Mouse (Mus musculus) spleen, postnatal 4 days (tissue): ENCODE data around the gene Clcn1.

ENCODE experiments used
- DNase-seq, 2 experiments: peaks; one replicate each; pipeline ENCODE4 v3.0.0; 2022; ENCODE audit warnings: low spot score in 2 of 2

Clcn1 gene

GRCm38 (mm10) chr6:42286448-42286847, at the start of gene Clcn1:
Gene Clcn1 (plus strand): TSS chr6:42286685.
- no peak for DNase-seq

DNA sequence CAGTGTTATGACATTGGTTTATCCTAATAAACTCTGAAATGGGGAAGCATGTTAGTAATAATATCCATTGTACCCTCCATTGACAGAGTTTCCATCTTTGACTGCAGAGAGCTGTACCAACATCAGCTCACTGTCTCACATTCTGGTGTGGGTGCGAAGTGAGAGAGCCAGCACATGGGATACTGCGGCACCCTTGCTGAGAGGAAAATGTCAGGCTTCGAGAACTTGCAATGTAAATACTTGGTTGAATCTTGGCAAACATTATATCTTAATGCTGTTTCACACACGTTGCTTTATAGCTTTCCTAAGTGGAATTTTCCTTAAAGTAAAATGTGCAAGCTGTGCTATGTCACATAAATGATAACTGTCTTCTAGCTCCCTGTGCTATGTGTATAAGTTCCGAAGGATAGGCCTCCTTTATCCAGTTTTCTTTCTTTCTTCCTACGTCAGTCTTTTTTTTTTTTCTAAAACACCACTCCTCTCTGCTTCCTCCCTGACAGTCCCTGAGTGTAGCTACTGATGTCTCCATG, 49.1 kb upstream of the Clcn1 start:
- DNase-seq, result no peak

- no peak for DNase-seq
These were observed 45.0 kb upstream of the Clcn1 start for GRCm38 (mm10) chr6:42241311-42242045.

GRCm38 (mm10) chr6:42245711-42246353, 40.7 kb upstream of the Clcn1 start, which contains the start of gene Gstk1:
Gene Gstk1 (plus strand): TSS chr6:42245935.
- peak; percentile 79 to 85 for DNase-seq

DNA sequence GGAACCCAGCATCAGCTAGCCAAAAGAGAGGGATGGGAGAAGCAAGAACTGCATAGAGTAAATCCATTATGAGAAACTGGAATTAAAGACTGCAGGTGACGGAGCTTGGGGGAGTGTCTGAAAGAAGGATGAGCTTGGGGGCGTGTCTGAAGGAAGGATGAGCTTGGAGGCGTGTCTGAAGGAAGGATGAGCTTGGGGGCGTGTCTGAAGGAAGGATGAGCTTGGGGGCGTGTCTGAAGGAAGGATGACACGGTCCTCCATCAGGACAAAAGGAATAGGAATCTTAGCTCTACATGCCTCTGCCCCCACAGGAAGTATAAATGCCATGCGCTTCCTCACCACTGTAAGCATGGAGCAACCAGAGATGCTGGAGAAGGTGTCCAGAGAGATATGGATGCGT, 39.3 kb upstream of the Clcn1 start:
- peak in 1 of 2 experiments; percentile 38 for DNase-seq

- no peak for DNase-seq
These were observed 38.5 kb upstream of the Clcn1 start for GRCm38 (mm10) chr6:42247981-42248380.

GRCm38 (mm10) chr6:42251791-42252190, 34.7 kb upstream of the Clcn1 start:
- DNase-seq, result no peak

DNA sequence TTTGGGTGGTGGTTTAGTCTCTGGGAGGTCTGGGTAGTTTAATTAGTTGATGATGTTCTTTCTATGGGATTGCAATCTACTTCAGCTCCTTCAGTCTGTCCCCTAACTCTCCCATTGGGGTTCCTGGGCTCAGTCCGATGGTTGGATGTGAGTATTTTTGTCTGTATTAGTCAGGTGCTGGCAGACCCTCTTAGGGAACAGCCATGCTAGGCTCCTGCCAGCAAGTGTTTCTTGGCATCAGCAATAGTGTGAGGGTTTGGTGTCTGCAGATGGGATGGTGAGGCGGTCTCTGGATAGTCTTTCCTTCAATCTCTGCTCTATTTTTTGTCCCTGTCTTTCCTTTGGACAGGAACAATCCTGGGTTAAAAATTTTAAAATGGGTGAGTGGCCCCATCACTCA, 33.4 kb upstream of the Clcn1 start:
- no peak for DNase-seq

GRCm38 (mm10) chr6:42257303-42257863, 29.1 kb upstream of the Clcn1 start:
- DNase-seq, result peak; percentile 64 to 79

- no peak for DNase-seq
These were observed 26.1 kb upstream of the Clcn1 start for GRCm38 (mm10) chr6:42260430-42260829.

DNA sequence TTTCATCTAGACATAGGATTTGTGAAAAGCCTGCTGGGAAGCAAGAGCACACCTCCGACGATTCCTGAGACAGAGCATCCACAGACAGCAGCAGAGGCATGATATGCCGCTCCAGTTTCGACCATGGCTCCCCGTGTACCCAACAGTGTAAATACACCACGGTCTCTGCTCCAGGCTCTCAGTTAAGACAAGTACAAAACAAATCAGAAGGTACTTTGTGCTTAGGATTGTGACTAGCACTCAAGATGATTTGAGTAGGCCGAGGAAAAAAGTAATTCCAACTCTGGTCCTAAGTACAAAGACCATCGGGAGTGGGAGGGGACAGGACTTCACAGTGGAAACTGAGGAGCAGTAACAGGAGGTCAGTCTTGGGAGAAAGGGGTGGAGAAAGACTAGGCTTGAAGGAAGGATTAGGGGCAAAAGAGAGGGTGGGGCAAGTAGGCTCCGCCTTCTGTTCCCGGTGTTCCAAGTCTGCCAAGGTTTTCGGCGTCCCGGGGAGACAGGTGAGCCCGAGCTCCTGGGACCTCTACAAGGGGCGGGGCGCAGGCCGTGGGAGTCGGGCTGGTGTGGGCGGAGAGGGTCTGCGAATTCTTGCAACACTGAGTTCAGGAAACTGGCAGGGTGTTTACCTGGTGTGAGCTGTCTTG, 24.8 kb upstream of the Clcn1 start, which contains the start of gene Tmem139:
Gene Tmem139, plus strand, starts transcription at position 447 of the 647 bp plus-strand sequence.
- DNase-seq, result no peak

GRCm38 (mm10) chr6:42264626-42265312, 21.7 kb upstream of the Clcn1 start, which contains the start of gene Casp2:
Gene Casp2 (plus strand): TSS chr6:42264985.
- DNase-seq, result peak; percentile 97 to 98

DNA sequence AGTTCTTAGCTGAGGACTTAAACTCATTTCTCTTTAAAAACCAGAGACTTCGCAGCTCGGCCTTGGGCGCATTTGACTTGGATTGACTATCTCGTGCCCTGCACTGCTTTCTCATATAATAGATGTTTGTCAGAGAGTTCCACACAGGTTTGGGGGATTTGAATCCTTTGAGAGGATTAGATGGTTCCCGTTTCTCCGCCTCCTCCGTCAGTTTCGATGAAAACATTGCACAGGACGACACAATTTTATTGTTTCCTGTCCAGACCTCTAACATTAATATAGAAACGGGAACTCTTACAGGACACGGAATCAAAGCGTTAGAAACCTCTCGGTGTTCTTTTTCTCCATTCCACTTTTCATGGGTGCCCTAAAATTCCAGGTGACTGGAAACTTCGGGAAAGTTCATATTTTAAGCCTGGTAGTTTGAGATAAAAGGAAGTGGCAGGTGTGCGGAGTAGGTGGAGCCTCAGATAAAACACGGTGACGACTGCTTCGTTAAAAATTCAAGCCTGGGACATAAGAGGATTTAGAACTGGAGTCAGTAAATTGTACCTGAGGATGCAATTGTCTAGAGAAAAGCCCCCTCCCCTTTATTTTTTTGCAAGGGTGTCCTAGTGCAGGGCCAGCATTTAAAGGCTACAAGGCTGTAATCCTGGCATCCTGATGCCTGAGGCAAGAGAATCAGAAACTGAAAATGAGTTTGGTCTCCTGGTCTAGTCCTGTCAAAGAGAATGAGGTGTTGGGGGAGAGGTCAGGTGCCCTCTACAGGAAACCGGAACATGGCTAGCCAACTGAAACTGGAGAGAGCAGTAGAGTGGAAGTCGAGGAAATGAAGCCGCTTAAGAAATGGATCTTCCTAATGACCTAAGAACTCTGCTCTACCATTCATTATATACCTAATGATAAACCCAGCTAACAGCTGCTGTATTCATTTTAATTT, 20.8 kb upstream of the Clcn1 start:
- no peak for DNase-seq

DNA sequence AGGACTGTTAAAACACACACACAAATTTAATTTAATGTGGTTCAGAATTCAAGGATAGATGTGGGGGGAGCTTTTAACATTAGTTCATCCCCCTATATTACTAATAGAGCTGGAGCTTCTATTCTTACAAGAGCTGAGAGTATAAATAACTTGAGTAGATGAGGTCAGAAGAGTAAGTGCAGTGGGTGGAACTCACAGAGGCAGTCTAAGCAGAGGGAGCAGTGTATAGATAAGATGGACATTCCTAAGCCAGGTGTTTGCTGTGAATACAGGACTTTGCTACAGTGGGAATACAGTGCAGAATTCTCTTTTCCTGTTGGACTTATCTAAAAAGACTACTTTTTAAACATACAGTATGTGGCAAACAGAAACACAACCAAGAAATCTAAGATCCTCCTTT, 15.7 kb upstream of the Clcn1 start:
- DNase-seq, result no peak

- DNase-seq, result no peak
These were observed 10.3 kb upstream of the Clcn1 start for GRCm38 (mm10) chr6:42276151-42276550.

DNA sequence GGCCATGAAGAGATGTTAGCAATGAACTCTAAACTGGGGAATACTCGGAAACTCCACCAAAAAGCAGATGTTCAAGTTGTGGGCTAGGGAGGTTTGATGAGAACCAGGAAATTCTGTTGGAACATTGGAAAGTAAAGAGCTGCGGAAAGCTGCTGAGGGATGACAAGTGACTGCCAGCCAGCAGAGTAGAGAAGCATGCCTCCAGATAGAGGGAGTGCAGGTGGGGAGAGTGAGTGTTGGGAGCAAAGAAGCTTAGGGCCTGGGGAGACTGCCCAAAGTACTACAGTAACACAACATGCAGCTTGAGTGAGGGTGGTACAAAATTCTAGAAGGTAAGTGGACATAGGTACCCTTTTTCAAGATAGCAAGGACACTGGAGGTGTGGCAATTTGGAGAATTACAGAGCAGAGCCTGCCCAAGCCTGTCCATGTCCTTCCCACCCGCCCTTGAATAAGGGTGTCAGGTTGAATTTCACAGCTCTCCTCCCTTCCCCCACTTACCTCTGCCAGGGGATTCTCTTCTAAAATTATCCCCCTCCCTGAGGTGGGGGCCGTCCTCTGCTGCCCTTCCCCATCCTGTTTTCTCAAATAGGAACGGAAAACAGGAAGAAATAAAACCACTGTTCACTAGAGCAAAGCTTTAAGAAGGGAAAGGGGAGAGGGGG, 3.5 kb upstream of the Clcn1 start:
- no peak for DNase-seq

GRCm38 (mm10) chr6:42287562-42287961, 1.1 kb downstream of the Clcn1 start:
- DNase-seq, result no peak

- peak; percentile 39 to 69 for DNase-seq
These were observed 6.8 kb downstream of the Clcn1 start for GRCm38 (mm10) chr6:42293327-42293726.

- DNase-seq, result no peak
These were observed 9.1 kb downstream of the Clcn1 start for GRCm38 (mm10) chr6:42295549-42296094.
